15 mouse cellular contexts compared by ENCODE assay signal in genomic region chr5:71732931-71733792, GRCm38 (mm10).
DNase-seq lines count a peak whose midpoint lies in the region; ATAC-seq and TF ChIP-seq lines count a peak whose summit lies in the region.
"Had no signal": no experiment of that assay in that cellular context is flagged by ENCODE, and none has a peak within 500 bp of the region (broad histone marks: within the 10 kb centered on the region; RNA-seq: fewer than 3 reads in every experiment).

No protein-coding gene starts in this region.

- H3K9me3 ChIP-seq in hindbrain, embryonic 15.5 days, result no peaks in the 10 kb centered on the region
- no peaks in the 10 kb centered on the region for H3K9me3 ChIP-seq in hindbrain, embryonic 11.5 days (ENCODE audit: control insufficient read depth, low read length)
- H3K9me3 ChIP-seq: midbrain, embryonic 10.5 days had no signal

- TF ChIP-seq CTCF in brain, embryonic 14.5 days (IDR thresholded peaks at IDR 0.05; ENCODE audit: borderline replicate concordance, extremely low read depth, insufficient read depth, insufficient read length), result no peak

- no peak overlapping the region for H3K9ac ChIP-seq in hindbrain, embryonic 15.5 days
- no peak overlapping the region for H3K9ac ChIP-seq in hindbrain, embryonic 11.5 days (ENCODE audit: low read depth, low read length)

- H3K4me3 ChIP-seq in hindbrain, embryonic 15.5 days, result no peak overlapping the region
- H3K4me3 ChIP-seq in hindbrain, embryonic 11.5 days (ENCODE audit: low read depth, low read length), result no peak overlapping the region
- H3K4me3 ChIP-seq: midbrain, embryonic 10.5 days had no signal

- peak; percentile 83 for ATAC-seq in hindbrain, embryonic 15.5 days (ENCODE audit: low FRiP score, low read depth)
- ATAC-seq in hindbrain, embryonic 11.5 days (ENCODE audit: low FRiP score), result no peak

- no peak for TF ChIP-seq POLR2A in brain, embryonic 14.5 days (IDR thresholded peaks at IDR 0.05; ENCODE audit: borderline replicate concordance, extremely low read depth, insufficient read depth, insufficient read length, poor library complexity, severe bottlenecking)

- H3K4me1 ChIP-seq in hindbrain, embryonic 15.5 days (replicated peaks), result no peaks in the 10 kb centered on the region
- H3K4me1 ChIP-seq in hindbrain, embryonic 11.5 days (replicated peaks; ENCODE audit: control insufficient read depth, insufficient read depth, low read length), result no peaks in the 10 kb centered on the region
- H3K4me1 ChIP-seq: midbrain, embryonic 10.5 days had no signal

- peak; percentile 33 for DNase-seq in cerebellum, adult 9-10 months
- DNase-seq in cerebellum, adult 11 months, result no peak
- no peak for DNase-seq in hindbrain, embryonic 11.5 days (ENCODE audit: low spot score)
- DNase-seq in brain, embryonic 14.5 days (ENCODE audit: low read depth), result peak; percentile 80
- peak; percentile 19 to 91 for DNase-seq in layer of hippocampus, postnatal 14 days (ENCODE audit: low spot score in 2 of 2)
- DNase-seq in right cerebral cortex, postnatal 25 days, result no peak
- DNase-seq in embryo, embryonic 11 days, result no peak
- DNase-seq: adrenal gland, postnatal 14 days; gastrocnemius, postnatal 25 days; kidney, adult 9 months; retina, postnatal 1 day had no signal

- no peaks in the 10 kb centered on the region for H3K27me3 ChIP-seq in hindbrain, embryonic 15.5 days
- no peaks in the 10 kb centered on the region for H3K27me3 ChIP-seq in hindbrain, embryonic 11.5 days (ENCODE audit: control insufficient read depth, insufficient read depth, low read length)

- H3K27ac ChIP-seq in hindbrain, embryonic 15.5 days (replicated peaks), result 0 out of 2 replicates have a peak overlapping the region, but pooled peaks have one; percentile 38
- no peak overlapping the region for H3K27ac ChIP-seq in hindbrain, embryonic 11.5 days (ENCODE audit: low read depth, low read length)
- H3K27ac ChIP-seq: midbrain, embryonic 10.5 days had no signal

- no peak overlapping the region for H3K4me2 ChIP-seq in hindbrain, embryonic 15.5 days
- no peak overlapping the region for H3K4me2 ChIP-seq in hindbrain, embryonic 11.5 days (replicated peaks; ENCODE audit: low read depth, low read length)
- H3K4me2 ChIP-seq: heart, embryonic 11.5 days; liver, embryonic 11.5 days had no signal

- 61% methylated on average over 8 of the region's 8 CpGs for WGBS in hindbrain, embryonic 15.5 days
- WGBS in hindbrain, embryonic 11.5 days, result 83% methylated on average over 8 of the region's 8 CpGs

- H3K36me3 ChIP-seq in hindbrain, embryonic 15.5 days, result no peaks in the 10 kb centered on the region
- no peaks in the 10 kb centered on the region for H3K36me3 ChIP-seq in hindbrain, embryonic 11.5 days (ENCODE audit: control insufficient read depth, insufficient read depth, low read length)
- H3K36me3 ChIP-seq: midbrain, embryonic 10.5 days had no signal

Comparison
In these comparisons a context has a peak if more than half of its experiments do, and no peak if none do; other contexts are left out.
1. DNase-seq: peak in cerebellum, adult 9-10 months (single experiment), brain, embryonic 14.5 days (single experiment) and layer of hippocampus, postnatal 14 days (2 of 2); none in cerebellum, adult 11 months (single experiment), hindbrain, embryonic 11.5 days (single experiment), right cerebral cortex, postnatal 25 days (single experiment) and embryo, embryonic 11 days (single experiment).